Mouse (Mus musculus): ENCODE measurements at regions not wholly inside any gene's neighbourhood (a gene's known extent, or its start where the extent isn't known, plus 50 kb on each side); places are given as distances from the start of the nearest gene placed in this dataset.

- no peak for TF ChIP-seq CTCF (IDR thresholded peaks at IDR 0.05; ENCODE audit: borderline replicate concordance, extremely low read depth, insufficient read depth, insufficient read length)
- no peak for TF ChIP-seq POLR2A (IDR thresholded peaks at IDR 0.05; ENCODE audit: borderline replicate concordance, extremely low read depth, insufficient read depth, insufficient read length, poor library complexity, severe bottlenecking)
Observed at GRCm38 (mm10) chr16:93437608-93438425, 166.0 kb downstream of the Setd4 start.

All from brain, embryonic 14.5 days (tissue).